Mouse (Mus musculus): ENCODE results near the gene Peli3. TPM values are rescaled to one million over a fixed set of nuclear protein-coding genes. Genes with fewer than 3 reads are reported as not detected.
"Not testable (repeated sequence)": the region's sequence is repeated elsewhere in the genome, so short reads cannot be mapped to it uniquely, and the experiment has no call there.

The Peli3 gene
- polyA plus RNA-seq, 1 experiment from 2014 or later: 0.85 TPM

- no peaks in the 10 kb centered on the region for H3K36me3 ChIP-seq (ENCODE audit: control insufficient read depth, insufficient read depth, low read length)
- 3% methylated on average over 13 of the region's 13 CpGs for WGBS
- H3K27me3 ChIP-seq (ENCODE audit: control insufficient read depth, insufficient read depth, low read length): peaks cover 4% of the 10 kb centered on the region; the same call in 1 of the 2 replicates
- ATAC-seq (ENCODE audit: low FRiP score, low TSS enrichment): peak; percentile 58
- H3K4me3 ChIP-seq (ENCODE audit: low read depth, low read length): no peak overlapping the region
- no peaks in the 10 kb centered on the region for H3K4me1 ChIP-seq (replicated peaks; ENCODE audit: control insufficient read depth, insufficient read depth)
- no peak overlapping the region for H3K4me2 ChIP-seq (replicated peaks; ENCODE audit: low read depth)
- no peak overlapping the region for H3K27ac ChIP-seq (replicated peaks)
- H3K9ac ChIP-seq (ENCODE audit: low read length): no peak overlapping the region
- H3K9me3 ChIP-seq (ENCODE audit: control insufficient read depth, low read length): no peaks in the 10 kb centered on the region
- peak; percentile 92 for DNase-seq (ENCODE audit: low spot score)
- TF ChIP-seq EP300 (optimal IDR thresholded peaks at IDR 0.05) (no peak), CTCF (IDR thresholded peaks at IDR 0.05; ENCODE audit: low read depth) (peak; percentile 50)
These were observed 46.1 kb upstream of the Peli3 start for GRCm38 (mm10) chr19:4989013-4989412.

DNA sequence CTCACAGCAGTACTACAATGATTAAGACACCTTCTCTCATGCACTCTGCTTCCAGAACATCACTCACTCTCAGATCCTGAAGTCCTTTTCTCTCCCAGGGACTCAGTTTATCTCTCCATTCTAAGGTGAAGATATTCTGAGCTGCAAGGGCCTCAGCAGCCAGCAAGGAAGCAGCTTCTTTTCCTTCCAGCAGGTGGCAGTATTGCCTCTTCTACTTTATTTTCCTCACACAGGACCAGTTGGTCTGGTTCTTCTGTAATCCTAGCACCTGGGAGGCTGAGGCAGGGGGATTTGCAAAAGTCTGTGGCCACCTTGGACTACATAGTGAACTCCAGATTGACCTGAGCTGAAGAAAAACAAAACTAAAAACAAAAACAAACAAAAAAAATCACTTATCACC is 38.8 kb upstream of the Peli3 start:
- DNase-seq (ENCODE audit: low spot score) (peak; percentile 41), ATAC-seq (ENCODE audit: low FRiP score, low TSS enrichment) (no peak)
- H3K9me3 ChIP-seq (ENCODE audit: control insufficient read depth, low read length): no peaks in the 10 kb centered on the region
- H3K36me3 ChIP-seq (ENCODE audit: control insufficient read depth, insufficient read depth, low read length): no peaks in the 10 kb centered on the region
- no peak overlapping the region for H3K9ac ChIP-seq (ENCODE audit: low read length)
- no peak overlapping the region for H3K4me2 ChIP-seq (replicated peaks; ENCODE audit: low read depth)
- TF ChIP-seq EP300 (optimal IDR thresholded peaks at IDR 0.05) (no peak), CTCF (IDR thresholded peaks at IDR 0.05; ENCODE audit: low read depth) (peak; percentile 90)
- H3K27ac ChIP-seq (replicated peaks): no peak overlapping the region
- no peaks in the 10 kb centered on the region for H3K27me3 ChIP-seq (ENCODE audit: control insufficient read depth, insufficient read depth, low read length)
- H3K4me3 ChIP-seq (ENCODE audit: low read depth, low read length): no peak overlapping the region
- H3K4me1 ChIP-seq (replicated peaks; ENCODE audit: control insufficient read depth, insufficient read depth): no peaks in the 10 kb centered on the region

DNA sequence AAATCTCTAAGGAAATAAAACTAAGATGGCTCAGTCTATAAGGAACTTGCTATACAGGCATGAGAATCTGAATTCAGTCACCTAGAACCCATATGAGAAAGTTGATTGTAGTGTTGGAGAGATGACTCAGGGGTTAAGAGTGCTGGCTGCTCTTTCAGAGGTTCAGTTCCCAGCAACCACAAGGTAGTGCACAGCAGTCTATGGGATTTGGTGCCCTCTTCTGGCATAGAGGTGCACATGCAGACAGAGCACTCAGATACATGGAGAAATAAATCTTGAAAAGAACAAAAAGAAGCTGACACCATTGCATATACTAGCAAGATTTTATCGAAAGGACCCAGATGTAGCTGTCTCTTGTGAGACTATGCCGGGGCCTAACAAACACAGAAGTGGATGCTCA is 25.3 kb upstream of the Peli3 start:
- H3K9ac ChIP-seq (ENCODE audit: low read length): no peak overlapping the region
- H3K9me3 ChIP-seq (ENCODE audit: control insufficient read depth, low read length): no peaks in the 10 kb centered on the region
- DNase-seq (ENCODE audit: low spot score) (no peak), ATAC-seq (ENCODE audit: low FRiP score, low TSS enrichment) (peak; percentile 29; the same call in 1 of the 2 replicates)
- no peak overlapping the region for H3K27ac ChIP-seq (replicated peaks)
- no peaks in the 10 kb centered on the region for H3K27me3 ChIP-seq (ENCODE audit: control insufficient read depth, insufficient read depth, low read length)
- H3K4me3 ChIP-seq (ENCODE audit: low read depth, low read length): no peak overlapping the region
- H3K36me3 ChIP-seq (ENCODE audit: control insufficient read depth, insufficient read depth, low read length): 0 out of 2 replicates have a peak, but pooled peaks cover 3% of the 10 kb centered on the region
- H3K4me1 ChIP-seq (replicated peaks; ENCODE audit: control insufficient read depth, insufficient read depth): no peaks in the 10 kb centered on the region
- H3K4me2 ChIP-seq (replicated peaks; ENCODE audit: low read depth): no peak overlapping the region
- TF ChIP-seq CTCF (IDR thresholded peaks at IDR 0.05; ENCODE audit: low read depth) (peak; percentile 63), EP300 (optimal IDR thresholded peaks at IDR 0.05) (no peak)
- 76% methylated on average over 1 of the region's 2 CpGs for WGBS

DNA sequence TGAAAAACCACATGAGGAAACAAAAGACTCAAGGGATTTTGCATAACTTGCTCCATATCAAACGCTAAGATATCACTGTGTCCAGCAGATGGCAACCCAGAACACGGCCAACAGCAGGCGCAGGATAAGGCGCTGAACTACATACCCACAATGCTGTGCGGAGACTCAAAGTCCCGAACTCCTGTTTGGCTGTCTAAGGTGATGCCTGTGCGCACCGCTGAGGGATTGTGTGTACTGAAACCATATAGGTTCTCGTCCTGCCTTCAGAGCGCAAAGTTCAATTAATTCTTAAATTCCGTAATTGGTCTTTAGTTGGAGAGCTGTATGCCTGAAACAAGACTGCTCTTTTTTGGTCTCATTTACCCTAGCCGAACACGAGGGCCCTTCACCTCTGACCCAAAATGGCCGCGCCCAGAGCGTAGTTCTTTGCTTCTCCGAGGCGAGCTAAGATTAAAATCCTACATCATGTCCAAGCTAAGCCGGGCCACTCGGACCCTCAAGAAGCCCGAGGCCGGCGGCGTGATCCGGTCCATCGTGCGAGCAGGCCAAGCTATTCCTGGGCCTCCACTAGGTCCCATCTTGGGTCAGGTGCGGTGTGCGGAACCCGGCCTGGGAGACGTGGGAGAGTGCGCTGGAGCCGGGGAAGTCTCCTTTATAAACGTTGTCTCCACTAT is 19.1 kb upstream of the Peli3 start, which contains the start of gene Mrpl11:
Gene Mrpl11, plus strand, starts transcription at position 220 of the 674 bp plus-strand sequence.
- peak; percentile 92 for DNase-seq (ENCODE audit: low spot score)
- Histone ChIP-seq H3K27me3 (ENCODE audit: control insufficient read depth, insufficient read depth, low read length) (no peaks in the 10 kb centered on the region), H3K9me3 (ENCODE audit: control insufficient read depth, low read length) (no peaks in the 10 kb centered on the region), H3K4me3 (ENCODE audit: low read depth, low read length) (peak within 1 kb of the TSS; percentile 77), H3K36me3 (ENCODE audit: control insufficient read depth, insufficient read depth, low read length) (0 out of 2 replicates have a peak, but pooled peaks cover 3% of the 10 kb centered on the region), H3K4me1 (replicated peaks; ENCODE audit: control insufficient read depth, insufficient read depth) (peaks cover 4% of the 10 kb centered on the region; the same call in 1 of the 2 replicates), H3K27ac (replicated peaks) (peak within 1 kb of the TSS; percentile 76), H3K4me2 (replicated peaks; ENCODE audit: low read depth) (peak within 1 kb of the TSS; percentile 70), H3K9ac (ENCODE audit: low read length) (peak within 1 kb of the TSS; percentile 86)
- TF ChIP-seq EP300 (optimal IDR thresholded peaks at IDR 0.05): peak; percentile 61
- TF ChIP-seq CTCF (IDR thresholded peaks at IDR 0.05; ENCODE audit: low read depth): peak; percentile 95
- peak; percentile 98 for ATAC-seq (ENCODE audit: low FRiP score, low TSS enrichment)
- WGBS: under 1% methylated on average over 34 of the region's 34 CpGs

GRCm38 (mm10) chr19:4948641-4949040 is 5.7 kb upstream of the Peli3 start:
- H3K4me3 ChIP-seq (ENCODE audit: low read depth, low read length); H3K36me3 ChIP-seq (ENCODE audit: control insufficient read depth, insufficient read depth, low read length); H3K4me1 ChIP-seq (replicated peaks; ENCODE audit: control insufficient read depth, insufficient read depth); DNase-seq (ENCODE audit: low spot score); H3K9ac ChIP-seq (ENCODE audit: low read length); H3K27me3 ChIP-seq (ENCODE audit: control insufficient read depth, insufficient read depth, low read length); H3K4me2 ChIP-seq (replicated peaks; ENCODE audit: low read depth); H3K27ac ChIP-seq (replicated peaks); ATAC-seq (ENCODE audit: low FRiP score, low TSS enrichment); H3K9me3 ChIP-seq (ENCODE audit: control insufficient read depth, low read length): not testable (repeated sequence)
- 78% methylated on average over 9 of the region's 9 CpGs for WGBS

DNA sequence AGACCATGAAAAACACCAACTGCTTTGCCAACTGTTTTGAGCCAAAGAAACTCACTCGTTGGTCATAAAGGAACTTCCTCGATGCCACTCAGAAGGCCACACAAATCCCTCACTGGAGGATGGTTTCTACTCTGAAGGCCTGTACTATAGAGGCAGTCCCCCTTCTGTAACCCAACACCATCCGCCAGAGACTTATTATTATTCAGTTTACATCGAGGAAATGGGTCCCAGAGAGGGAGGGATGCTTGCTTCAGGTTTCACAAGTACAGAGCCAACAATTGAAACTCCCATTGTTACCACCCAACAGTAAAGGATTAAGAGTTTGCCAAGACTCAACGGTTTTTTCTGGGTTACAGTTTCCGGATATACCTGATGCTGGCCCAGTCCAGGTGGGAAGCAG is 2.6 kb upstream of the Peli3 start:
- 49% methylated on average over 6 of the region's 6 CpGs for WGBS
- TF ChIP-seq EP300 (optimal IDR thresholded peaks at IDR 0.05) (no peak), CTCF (IDR thresholded peaks at IDR 0.05; ENCODE audit: low read depth) (no peak)
- no peaks in the 10 kb centered on the region for H3K4me1 ChIP-seq (replicated peaks; ENCODE audit: control insufficient read depth, insufficient read depth)
- H3K9ac ChIP-seq (ENCODE audit: low read length): no peak overlapping the region
- ATAC-seq (ENCODE audit: low FRiP score, low TSS enrichment) (no peak), DNase-seq (ENCODE audit: low spot score) (no peak)
- no peak overlapping the region for H3K27ac ChIP-seq (replicated peaks)
- H3K4me3 ChIP-seq (ENCODE audit: low read depth, low read length): no peak overlapping the region
- no peaks in the 10 kb centered on the region for H3K27me3 ChIP-seq (ENCODE audit: control insufficient read depth, insufficient read depth, low read length)
- H3K4me2 ChIP-seq (replicated peaks; ENCODE audit: low read depth): no peak overlapping the region
- H3K36me3 ChIP-seq (ENCODE audit: control insufficient read depth, insufficient read depth, low read length): no peaks in the 10 kb centered on the region
- no peaks in the 10 kb centered on the region for H3K9me3 ChIP-seq (ENCODE audit: control insufficient read depth, low read length)

All from stomach, postnatal 0 days (tissue).